ENCODE assay signal across 16 mouse cellular contexts in the genomic region with DNA sequence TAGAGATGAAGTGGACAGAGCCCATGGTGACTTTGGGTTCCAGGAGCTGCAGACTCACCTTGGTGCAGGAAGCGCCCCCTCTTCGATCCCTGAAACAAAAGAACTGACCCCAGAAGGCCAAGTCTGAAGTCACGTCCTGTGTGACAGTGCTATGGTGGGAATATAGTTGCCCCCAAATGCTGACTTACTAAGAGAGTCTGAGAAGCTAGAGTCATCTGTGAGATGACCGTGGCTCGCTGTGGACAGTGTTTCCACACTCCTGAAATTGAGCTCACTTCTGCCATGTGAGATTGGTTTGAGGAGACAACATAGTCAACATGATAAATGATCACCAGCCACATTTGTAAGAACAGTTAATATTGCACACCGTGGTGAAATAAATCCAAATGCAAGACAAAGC. TPM values are rescaled to one million over a fixed set of nuclear protein-coding genes. Genes with fewer than 3 reads are reported as not detected.
DNase-seq lines count a peak whose midpoint lies in the region; ATAC-seq and TF ChIP-seq lines count a peak whose summit lies in the region.
"Had no signal": no experiment of that assay in that cellular context is flagged by ENCODE, and none has a peak within 500 bp of the region (broad histone marks: within the 10 kb centered on the region; RNA-seq: fewer than 3 reads in every experiment).

No protein-coding gene starts in this region.

- no peak overlapping the region for H3K4me3 ChIP-seq in embryonic facial prominence, embryonic 12.5 days
- no peak overlapping the region for H3K4me3 ChIP-seq in forebrain, embryonic 12.5 days (replicated peaks)
- H3K4me3 ChIP-seq in hindbrain, postnatal 0 days (ENCODE audit: low read length), result no peak overlapping the region
- H3K4me3 ChIP-seq in midbrain, embryonic 14.5 days (replicated peaks; ENCODE audit: low read depth, low read length), result no peak overlapping the region
- H3K4me3 ChIP-seq: intestine, embryonic 15.5 days; left cerebral cortex, adult 2 months had no signal

- no peaks in the 10 kb centered on the region for H3K27me3 ChIP-seq in embryonic facial prominence, embryonic 12.5 days
- H3K27me3 ChIP-seq in forebrain, embryonic 12.5 days, result no peaks in the 10 kb centered on the region
- no peaks in the 10 kb centered on the region for H3K27me3 ChIP-seq in hindbrain, postnatal 0 days (ENCODE audit: insufficient read depth, low read length)
- no peaks in the 10 kb centered on the region for H3K27me3 ChIP-seq in midbrain, embryonic 14.5 days (ENCODE audit: control insufficient read depth, insufficient read depth, low read length)
- H3K27me3 ChIP-seq: intestine, embryonic 15.5 days had no signal

- 65% methylated on average over 6 of the region's 6 CpGs for WGBS in embryonic facial prominence, embryonic 12.5 days
- 84% methylated on average over 6 of the region's 6 CpGs for WGBS in forebrain, embryonic 12.5 days
- WGBS in hindbrain, postnatal 0 days, result 68% methylated on average over 6 of the region's 6 CpGs
- WGBS in midbrain, embryonic 14.5 days, result 83% methylated on average over 6 of the region's 6 CpGs

- H3K36me3 ChIP-seq in embryonic facial prominence, embryonic 12.5 days, result no peaks in the 10 kb centered on the region
- H3K36me3 ChIP-seq in forebrain, embryonic 12.5 days (replicated peaks), result no peaks in the 10 kb centered on the region
- H3K36me3 ChIP-seq in hindbrain, postnatal 0 days (ENCODE audit: insufficient read depth, low read length), result no peaks in the 10 kb centered on the region
- H3K36me3 ChIP-seq in midbrain, embryonic 14.5 days (ENCODE audit: control insufficient read depth, insufficient read depth, low read length), result no peaks in the 10 kb centered on the region
- H3K36me3 ChIP-seq: intestine, embryonic 15.5 days had no signal

- no peak for DNase-seq in hindbrain, postnatal 0 days (ENCODE audit: low spot score)
- DNase-seq in midbrain, embryonic 14.5 days, result no peak
- no peak for DNase-seq in layer of hippocampus, postnatal 25 days (ENCODE audit: extremely low spot score in 1 of 2, low spot score in 1 of 2)
- no peak for DNase-seq in cerebellum, adult 9-11 months
- no peak for DNase-seq in kidney, postnatal 25 days
- no peak for DNase-seq in embryo, embryonic 9.5 days (ENCODE audit: extremely low spot score)
- DNase-seq: cerebellum, postnatal 36 days; gastrocnemius, postnatal 25 days had no signal

- peaks cover 29% of the 10 kb centered on the region for H3K4me1 ChIP-seq in embryonic facial prominence, embryonic 12.5 days
- H3K4me1 ChIP-seq in forebrain, embryonic 12.5 days, result peaks cover 17% of the 10 kb centered on the region
- H3K4me1 ChIP-seq in hindbrain, postnatal 0 days (ENCODE audit: insufficient read depth, low read length), result peaks cover 8% of the 10 kb centered on the region; the same call in 1 of the 2 replicates
- peaks cover 23% of the 10 kb centered on the region for H3K4me1 ChIP-seq in midbrain, embryonic 14.5 days (ENCODE audit: control insufficient read depth, insufficient read depth, low read length)

- H3K9me3 ChIP-seq in embryonic facial prominence, embryonic 12.5 days, result no peaks in the 10 kb centered on the region
- no peaks in the 10 kb centered on the region for H3K9me3 ChIP-seq in forebrain, embryonic 12.5 days
- no peaks in the 10 kb centered on the region for H3K9me3 ChIP-seq in hindbrain, postnatal 0 days (ENCODE audit: low read length)
- H3K9me3 ChIP-seq in midbrain, embryonic 14.5 days (ENCODE audit: control insufficient read depth, low read length), result no peaks in the 10 kb centered on the region
- H3K9me3 ChIP-seq: intestine, embryonic 15.5 days had no signal

- no peak overlapping the region for H3K9ac ChIP-seq in embryonic facial prominence, embryonic 12.5 days
- no peak overlapping the region for H3K9ac ChIP-seq in forebrain, embryonic 12.5 days
- no peak overlapping the region for H3K9ac ChIP-seq in hindbrain, postnatal 0 days (replicated peaks; ENCODE audit: low read length)
- H3K9ac ChIP-seq in midbrain, embryonic 14.5 days (replicated peaks; ENCODE audit: low read length), result no peak overlapping the region
- H3K9ac ChIP-seq: intestine, embryonic 15.5 days had no signal

- peak overlapping the region; percentile 91 for H3K27ac ChIP-seq in embryonic facial prominence, embryonic 12.5 days
- H3K27ac ChIP-seq in forebrain, embryonic 12.5 days, result peak overlapping the region; percentile 75
- peak overlapping the region; percentile 59; the same call in 1 of the 2 replicates for H3K27ac ChIP-seq in hindbrain, postnatal 0 days
- peak overlapping the region; percentile 83 for H3K27ac ChIP-seq in midbrain, embryonic 14.5 days (replicated peaks; ENCODE audit: low read depth, low read length)
- H3K27ac ChIP-seq: intestine, embryonic 15.5 days; kidney, postnatal 0 days; left cerebral cortex, adult 2 months had no signal

- H3K4me2 ChIP-seq in embryonic facial prominence, embryonic 12.5 days (replicated peaks), result peak overlapping the region; percentile 11; the same call in 1 of the 2 replicates
- H3K4me2 ChIP-seq in forebrain, embryonic 12.5 days, result no peak overlapping the region
- no peak overlapping the region for H3K4me2 ChIP-seq in hindbrain, postnatal 0 days (ENCODE audit: low read depth, low read length)
- peak overlapping the region; percentile 24; the same call in 1 of the 2 replicates for H3K4me2 ChIP-seq in midbrain, embryonic 14.5 days (ENCODE audit: low read length)
- H3K4me2 ChIP-seq: intestine, embryonic 15.5 days had no signal

- no peak for TF ChIP-seq CTCF in hindbrain, postnatal 0 days (IDR thresholded peaks at IDR 0.05; ENCODE audit: low read depth)

- no peak for ATAC-seq in embryonic facial prominence, embryonic 12.5 days (ENCODE audit: insufficient number of reproducible peaks, insufficient read depth, low FRiP score, low TSS enrichment)
- no peak; the same call in 1 of the 2 replicates for ATAC-seq in forebrain, embryonic 12.5 days (ENCODE audit: low FRiP score)
- peak; percentile 8; the same call in 1 of the 2 replicates for ATAC-seq in hindbrain, postnatal 0 days
- ATAC-seq in midbrain, embryonic 14.5 days (ENCODE audit: low FRiP score, low TSS enrichment), result no peak

RNA-seq across cellular contexts. Expression of a gene that starts 16.7 kb away (rescaled TPM):
- polyA plus RNA-seq in embryonic facial prominence, embryonic 12.5 days (2016; fragmentation: Nextera tagmentation; extraction: Ambion mirVana), result 28.9 and 30.3 TPM in 2 replicates
- polyA plus RNA-seq in forebrain, embryonic 12.5 days (2016; fragmentation: Nextera tagmentation; extraction: Ambion mirVana), result 20.9 and 22.5 TPM in 2 replicates
- total RNA-seq in hindbrain, postnatal 0 days (2014; rRNA removed), result 51.2 and 52.9 TPM in 2 replicates
- polyA plus RNA-seq in hindbrain, postnatal 0 days (2015; fragmentation: Nextera tagmentation; extraction: Ambion mirVana), result 10.9 and 13.4 TPM in 2 replicates
- polyA plus RNA-seq in midbrain, embryonic 14.5 days (2014; fragmentation: Nextera tagmentation; extraction: Ambion mirVana), result 32.9 TPM in 2 replicates
- total RNA-seq in layer of hippocampus, postnatal 25 days (2021), result 10 to 100 TPM; 52.0 to 54.3 TPM
- total RNA-seq: megakaryocyte progenitor cell, adult 5-6 weeks had no signal

RNA-seq across cellular contexts. Expression of a gene that starts 30.6 kb away (rescaled TPM):
- not detected in 2 replicates for polyA plus RNA-seq in embryonic facial prominence, embryonic 12.5 days (2016; fragmentation: Nextera tagmentation; extraction: Ambion mirVana)
- not detected in 2 replicates for polyA plus RNA-seq in forebrain, embryonic 12.5 days (2016; fragmentation: Nextera tagmentation; extraction: Ambion mirVana)
- not detected in 2 replicates for total RNA-seq in hindbrain, postnatal 0 days (2014; rRNA removed)
- polyA plus RNA-seq in hindbrain, postnatal 0 days (2015; fragmentation: Nextera tagmentation; extraction: Ambion mirVana), result 0.21 TPM in 2 replicates
- not detected in 2 replicates for polyA plus RNA-seq in midbrain, embryonic 14.5 days (2014; fragmentation: Nextera tagmentation; extraction: Ambion mirVana)
- total RNA-seq in layer of hippocampus, postnatal 25 days (2021), result under 1 TPM in 1 of 2 experiments, not detected in 1; 0.63 TPM
- total RNA-seq: gastrocnemius, postnatal 25 days; left cerebral cortex, adult 2 months; megakaryocyte progenitor cell, adult 5-6 weeks had no signal
- polyA plus RNA-seq: heart, embryonic 16.5 days; intestine, embryonic 15.5 days; kidney, postnatal 0 days; liver, embryonic 16.5 days had no signal

Comparison
In these comparisons a context has a peak if more than half of its experiments do, and no peak if none do; other contexts are left out.
1. H3K4me2 ChIP-seq: peak in embryonic facial prominence, embryonic 12.5 days (single experiment) and midbrain, embryonic 14.5 days (single experiment); none in forebrain, embryonic 12.5 days (single experiment) and hindbrain, postnatal 0 days (single experiment).
2. Peak in every context shown above with its lines, with median percentiles within 50 percentile points of each other: H3K27ac ChIP-seq.